Mouse (Mus musculus): ENCODE measurements at regions not wholly inside any gene's neighbourhood (a gene's known extent, or its start where the extent isn't known, plus 50 kb on each side); places are given as distances from the start of the nearest gene placed in this dataset.

- no peak for TF ChIP-seq POLR2A (IDR thresholded peaks at IDR 0.05; ENCODE audit: borderline replicate concordance, control insufficient read depth, low read depth, low read length)
- no peak for TF ChIP-seq CTCF (IDR thresholded peaks at IDR 0.05; ENCODE audit: control insufficient read depth, insufficient read depth, low read length)
Measured at GRCm38 (mm10) chr16:24313544-24314326, 79.6 kb upstream of the Lpp start.
